Mouse (Mus musculus) spleen, adult 10 weeks (tissue): ENCODE data around the gene Dcxr. TPM values are rescaled to one million over a fixed set of nuclear protein-coding genes. Genes with fewer than 3 reads are reported as not detected.

Experiments
- polyA plus RNA-seq: library from polyadenylated mRNA; stranded (reverse); fragments of 350-450 nt; fragmentation: Illumina TruSeq; extraction: RNeasy Lipid Tissue Mini Kit (QIAGEN cat#74804); gene quantifications from one replicate; pipeline ENCODE4 v1.2.3, GENCODE M21; 2015; ENCODE audit warnings: low replicate concordance; ENCODE audit not compliant: insufficient read depth

Gene Dcxr
- polyA plus RNA-seq: 7.8 TPM

GRCm38 (mm10) chr11:120727169-120727527 lies at the start of gene Dcxr:
Gene Dcxr (minus strand): TSS chr11:120727281.

DNA sequence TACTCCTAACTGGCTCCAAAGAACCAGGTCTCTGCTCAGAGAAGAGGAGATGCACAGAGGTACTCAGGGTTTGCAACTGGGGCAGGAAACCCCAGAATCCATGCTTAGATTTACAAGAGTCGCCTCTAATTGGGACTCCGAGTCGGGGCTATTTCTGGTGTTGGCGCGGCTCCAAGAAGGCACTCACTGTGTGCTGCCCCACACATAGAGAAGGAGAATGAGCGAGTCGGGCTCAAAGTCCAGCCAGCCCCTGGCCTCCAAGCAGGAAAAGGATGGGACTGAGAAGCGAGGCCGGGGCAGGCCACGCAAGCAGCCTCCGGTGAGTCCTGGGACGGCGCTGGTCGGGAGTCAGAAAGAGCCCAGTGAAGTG lies 35.6 kb upstream of the Dcxr start, which contains the start of gene Hmga1b:
Hmga1b (plus strand) TSS at position 123 of the 370 bp plus-strand sequence.

GRCm38 (mm10) chr11:120731858-120732680 lies 5.0 kb upstream of the Dcxr start, which contains the start of gene Cbr2:
Gene Cbr2 (minus strand): TSS chr11:120732114.

GRCm38 (mm10) chr11:120721124-120722066 lies 5.7 kb downstream of the Dcxr start, which contains the start of gene Rac3:
Gene Rac3 (plus strand): TSS chr11:120721470.

DNA sequence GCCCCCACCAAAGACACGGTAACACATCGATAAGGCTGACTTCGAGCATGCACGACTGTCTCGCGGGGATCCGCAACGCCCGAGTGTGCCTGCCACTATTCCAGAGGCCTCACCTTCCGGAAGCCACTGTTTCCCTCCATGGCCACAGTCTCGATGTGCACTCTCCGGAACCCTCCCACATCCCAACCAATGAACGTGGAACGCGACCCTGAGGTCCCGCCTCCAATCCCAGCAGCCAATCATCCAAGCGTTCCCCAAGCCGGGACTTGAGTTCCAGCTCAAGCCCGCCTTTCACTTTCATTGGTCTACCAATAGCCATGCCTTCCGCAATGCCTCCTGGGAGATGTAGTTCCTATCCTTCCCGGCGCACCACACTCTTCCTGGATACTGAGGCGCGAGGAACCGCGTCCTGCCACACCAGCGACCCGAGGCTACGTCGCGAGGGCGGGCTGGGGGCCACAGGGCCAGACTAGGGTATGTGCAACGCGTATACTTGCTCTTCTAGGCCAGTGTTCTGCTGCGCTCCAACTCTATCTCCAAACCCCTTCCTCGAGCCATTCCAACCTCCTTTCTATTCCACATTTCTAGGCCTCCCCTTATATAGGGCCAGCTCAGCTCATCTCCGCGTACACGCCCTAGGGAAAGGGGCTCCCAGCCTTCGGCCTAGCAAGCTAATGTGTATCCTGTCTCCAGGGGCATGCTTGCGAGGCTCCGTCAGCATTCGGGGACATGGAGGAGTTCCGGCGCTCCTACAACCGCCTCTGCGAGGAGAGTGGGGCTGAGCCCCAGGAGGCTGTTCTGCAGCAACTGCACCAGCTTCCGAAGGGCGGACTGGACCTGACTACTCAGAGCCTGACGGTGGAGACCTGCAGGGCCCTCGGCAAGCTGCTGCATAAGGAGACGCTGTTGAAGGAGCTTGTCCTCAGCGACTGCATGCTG lies 13.2 kb downstream of the Dcxr start, which contains the start of the genes Cenpx and Lrrc45:
Cenpx (minus strand) TSS at position 159 of the 939 bp plus-strand sequence.
Lrrc45 (plus strand) TSS at position 346 of the 939 bp plus-strand sequence.

Other genes with a start within 250 kb of the Dcxr start
- 16.3 TPM for gene Mrpl12, start 242.7 kb downstream of the Dcxr start, polyA plus RNA-seq
- gene Slc25a10, start 235.4 kb downstream of the Dcxr start, polyA plus RNA-seq: 4.4 TPM
- not detected for gene Gcgr, start 196.6 kb downstream of the Dcxr start, polyA plus RNA-seq
- gene Mcrip1, start 177.6 kb downstream of the Dcxr start, polyA plus RNA-seq: 25.6 TPM
- gene Ppp1r27, start 176.1 kb downstream of the Dcxr start, polyA plus RNA-seq: not detected
- gene P4hb, start 154.0 kb downstream of the Dcxr start, polyA plus RNA-seq: 169 TPM
- 169 TPM for gene Arhgdia, start 145.7 kb downstream of the Dcxr start, polyA plus RNA-seq
- gene Alyref, start 128.9 kb downstream of the Dcxr start, polyA plus RNA-seq: 65.0 TPM
- gene Anapc11, start 128.9 kb downstream of the Dcxr start, polyA plus RNA-seq: 30.2 TPM
- not detected for gene Npb, start 118.8 kb downstream of the Dcxr start, polyA plus RNA-seq
- 42.1 TPM for gene Pcyt2, start 109.3 kb downstream of the Dcxr start, polyA plus RNA-seq
- gene Sirt7, start 102.0 kb downstream of the Dcxr start, polyA plus RNA-seq: 70.1 TPM
- 22.5 TPM for gene Mafg, start 93.7 kb downstream of the Dcxr start, polyA plus RNA-seq
- gene Pycr1, start 83.5 kb downstream of the Dcxr start, polyA plus RNA-seq: 1.8 TPM
- 0.73 TPM for gene Myadml2, start 79.1 kb downstream of the Dcxr start, polyA plus RNA-seq
- gene Notum, start 66.1 kb downstream of the Dcxr start, polyA plus RNA-seq: not detected
- gene Aspscr1, start 54.3 kb downstream of the Dcxr start, polyA plus RNA-seq: 22.3 TPM
- 28.0 TPM for gene Cenpx, start 13.5 kb downstream of the Dcxr start, polyA plus RNA-seq
- 10.3 TPM for gene Lrrc45, start 13.4 kb downstream of the Dcxr start, polyA plus RNA-seq
- 1.2 TPM for gene Rac3, start 5.8 kb downstream of the Dcxr start, polyA plus RNA-seq
- gene Cbr2, start 4.8 kb upstream of the Dcxr start, polyA plus RNA-seq: 1.7 TPM
- gene Hmga1b, start 35.5 kb upstream of the Dcxr start, polyA plus RNA-seq: 0.40 TPM
- gene Rfng, start 56.9 kb upstream of the Dcxr start, polyA plus RNA-seq: 9.5 TPM
- 50.2 TPM for gene Gps1, start 57.0 kb upstream of the Dcxr start, polyA plus RNA-seq
- gene Dus1l, start 69.1 kb upstream of the Dcxr start, polyA plus RNA-seq: 29.3 TPM
- 6.7 TPM for gene Fasn, start 97.3 kb upstream of the Dcxr start, polyA plus RNA-seq
- gene Ccdc57, start 205.6 kb upstream of the Dcxr start, polyA plus RNA-seq: 0.43 TPM
- gene Slc16a3, start 221.2 kb upstream of the Dcxr start, polyA plus RNA-seq: 2.0 TPM